Mouse (Mus musculus): ENCODE results near the gene Cmtm6.

- TF ChIP-seq CTCF (IDR thresholded peaks at IDR 0.05; ENCODE audit: low read depth, low read length) (no peak), POLR2A (IDR thresholded peaks at IDR 0.05; ENCODE audit: extremely low read depth, insufficient read depth, low read length) (no peak)
Measured at GRCm38 (mm10) chr9:114699882-114700665, 30.8 kb upstream of the Cmtm6 start.

All from liver, adult 2 months (tissue).